Mouse (Mus musculus) liver, embryonic 14.5 days (tissue): ENCODE results near the gene Bbc3. TPM values are rescaled to one million over a fixed set of nuclear protein-coding genes. Genes with fewer than 3 reads are reported as not detected.

Experiments
- ATAC-seq: fragments of 200-750 bp; cut with Nextera tagmentation; 2 replicates; pipeline ENCODE4 v1.8.0; 2017; ENCODE audit warnings: moderate number of reproducible peaks, mild to moderate bottlenecking, moderate library complexity; ENCODE audit not compliant: insufficient read depth
- DNase-seq, 3 experiments: peaks; one replicate each; pipeline ENCODE4 v3.0.0-alpha.2; 2012 to 2013; ENCODE audit warnings: low read depth in 3 of 3, low spot score in 3 of 3
- H3K27ac ChIP-seq: fragments of 300-500 bp; sonication (generic); 2 replicates; pipeline ENCODE4 v1.5.1; 2014; ENCODE audit warnings: moderate library complexity, mild to moderate bottlenecking, control low read depth, inconsistent platforms
- H3K27me3 ChIP-seq: fragments of 300-500 bp; sonication (generic); 2 replicates; pipeline ENCODE4 v1.6.1; 2014; ENCODE audit warnings: mild to moderate bottlenecking, low read length, moderate library complexity; ENCODE audit not compliant: control insufficient read depth, insufficient read depth
- H3K36me3 ChIP-seq: fragments of 300-500 bp; sonication (generic); replicated peaks from 2 replicates; pipeline ENCODE4 v1.6.1; 2014; ENCODE audit warnings: low read depth; ENCODE audit not compliant: control insufficient read depth, insufficient read depth
- H3K4me1 ChIP-seq, 2 experiments: fragments of 200-500 bp in 1 of 2; fragments of 300-500 bp in 1 of 2; sonication (generic) in 1 of 2; replicated peaks; 2 replicates each; pipeline ENCODE4 v1.6.1; 2012 to 2014; ENCODE audit warnings: antibody characterized with exemption in 1 of 2, inconsistent platforms in 1 of 2, low read length in 1 of 2; ENCODE audit not compliant: control insufficient read depth in 2 of 2, insufficient read depth in 2 of 2
- H3K4me2 ChIP-seq: fragments of 300-500 bp; sonication (generic); 2 replicates; pipeline ENCODE4 v1.6.1; 2014; ENCODE audit warnings: low read depth, mild to moderate bottlenecking, control low read depth, moderate library complexity
- H3K4me3 ChIP-seq, 2 experiments: fragments of 200-500 bp in 1 of 2; fragments of 300-500 bp in 1 of 2; sonication (generic) in 1 of 2; 2 replicates each; pipeline ENCODE4 v1.5.1; 2012 to 2014; ENCODE audit warnings: low read depth in 2 of 2, low read length in 2 of 2, mild to moderate bottlenecking in 2 of 2, control low read depth in 1 of 2, inconsistent platforms in 1 of 2, moderate library complexity in 1 of 2; ENCODE audit not compliant: insufficient read depth in 1 of 2
- H3K9ac ChIP-seq: fragments of 300-500 bp; sonication (generic); replicated peaks from 2 replicates; pipeline ENCODE4 v1.6.1; 2014; ENCODE audit warnings: mild to moderate bottlenecking, control low read depth, moderate library complexity
- H3K9me3 ChIP-seq: fragments of 300-500 bp; sonication (generic); 2 replicates; pipeline ENCODE4 v1.6.1; 2016; ENCODE audit warnings: low read length, mixed read lengths; ENCODE audit not compliant: control insufficient read depth
- CTCF ChIP-seq: IDR thresholded peaks from 2 replicates; pipeline ENCODE4 v1.5.1; 2016; ENCODE audit warnings: antibody characterized with exemption, low read depth, control low read depth
- EP300 ChIP-seq: IDR thresholded peaks from 2 replicates; pipeline ENCODE4 v1.6.1; 2016; ENCODE audit warnings: antibody characterized with exemption, low read depth
- WGBS: fragments of 180-500 bp; shearing (Covaris S2); extraction: QIAGEN DNeasy Blood & Tissue Kit; methylation state at CpG from one replicate; pipeline ENCODE4 v1.1.7; 2014; ENCODE audit not compliant: insufficient replicate concordance; 5-methylcytosine and 5-hydroxymethylcytosine counted together
- polyA plus RNA-seq, 2 experiments: library from polyadenylated mRNA; depleted of rRNA in 1 of 2; stranded (reverse) in 1 of 2; unstranded in 1 of 2; fragments of >200 nt; fragmentation: Nextera tagmentation in 1 of 2; extraction: Ambion mirVana in 1 of 2; gene quantifications; 2 replicates each; pipeline versions ENCODE4 v1.2.1 to v1.2.3; 2012 to 2014

Bbc3 gene
- polyA plus RNA-seq, 2 experiments: 2.0 to 3.8 TPM

DNA sequence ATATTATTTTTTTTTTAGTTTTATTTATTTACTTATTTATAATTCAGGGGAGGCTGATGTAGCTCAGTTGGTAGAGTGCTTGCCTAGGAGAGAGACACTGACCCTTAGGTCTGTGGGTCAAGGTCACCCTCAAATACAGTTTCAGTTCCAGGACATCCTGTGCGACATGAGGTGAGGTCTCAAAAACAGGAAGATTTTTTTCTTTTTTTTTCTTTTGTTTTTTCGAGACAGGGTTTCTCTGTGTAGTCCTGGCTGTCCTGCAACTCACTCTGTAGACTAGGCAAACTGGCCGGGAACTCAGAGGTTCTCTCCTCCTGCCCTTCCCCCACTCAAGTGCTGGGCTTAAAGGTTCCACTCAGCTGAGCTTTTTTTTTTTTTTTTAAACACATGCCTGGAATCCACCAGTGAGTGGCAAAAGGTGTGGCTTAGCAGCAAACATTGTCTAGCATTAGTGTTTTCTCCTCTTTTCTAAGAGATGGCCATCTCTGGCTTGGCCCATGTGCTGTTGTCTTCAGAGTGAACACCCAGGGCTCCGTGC, 7.1 kb downstream of the Bbc3 start:
- H3K27me3 ChIP-seq: peaks cover 10% of the 10 kb centered on the region
- H3K4me2 ChIP-seq: no peak overlapping the region
- ATAC-seq (no peak), DNase-seq (no peak)
- no peaks in the 10 kb centered on the region; the same call in 1 of the 2 replicates for H3K36me3 ChIP-seq
- H3K9me3 ChIP-seq: no peaks in the 10 kb centered on the region
- H3K4me3 ChIP-seq: no peak overlapping the region
- no peak for TF ChIP-seq EP300
- no peak for TF ChIP-seq CTCF
- H3K9ac ChIP-seq: no peak overlapping the region
- peaks cover 34 to 36% of the 10 kb centered on the region in 2 experiments for H3K4me1 ChIP-seq
- 43% methylated on average over 4 of the region's 4 CpGs for WGBS
- H3K27ac ChIP-seq: no peak overlapping the region

DNA sequence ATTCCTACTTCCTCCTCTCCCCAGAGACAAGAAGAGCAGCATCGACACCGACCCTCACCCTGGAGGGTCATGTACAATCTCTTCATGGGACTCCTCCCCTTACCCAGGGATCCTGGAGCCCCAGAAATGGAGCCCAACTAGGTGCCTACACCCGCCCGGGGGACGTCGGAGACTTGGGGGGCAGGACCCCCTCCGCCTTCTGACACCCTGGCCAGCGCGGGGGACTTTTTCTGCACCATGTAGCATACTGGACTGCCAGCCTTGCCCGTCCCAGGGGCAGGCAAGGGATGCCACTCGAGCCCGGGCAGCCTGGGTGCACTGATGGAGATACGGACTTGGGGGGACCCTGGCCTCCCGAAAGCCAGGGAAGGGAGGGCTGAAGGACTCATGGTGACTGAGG, 8.9 kb downstream of the Bbc3 start:
- no peak overlapping the region for H3K27ac ChIP-seq
- H3K4me1 ChIP-seq: peaks cover 24 to 28% of the 10 kb centered on the region in 2 experiments
- peaks cover 6% of the 10 kb centered on the region for H3K27me3 ChIP-seq
- H3K9me3 ChIP-seq: no peaks in the 10 kb centered on the region
- no peak overlapping the region for H3K4me3 ChIP-seq
- DNase-seq: no peak
- TF ChIP-seq CTCF (no peak), EP300 (no peak)
- WGBS: 78% methylated on average over 14 of the region's 14 CpGs
- H3K4me2 ChIP-seq: no peak overlapping the region
- ATAC-seq: no peak
- H3K9ac ChIP-seq: no peak overlapping the region
- no peaks in the 10 kb centered on the region; the same call in 1 of the 2 replicates for H3K36me3 ChIP-seq

DNA sequence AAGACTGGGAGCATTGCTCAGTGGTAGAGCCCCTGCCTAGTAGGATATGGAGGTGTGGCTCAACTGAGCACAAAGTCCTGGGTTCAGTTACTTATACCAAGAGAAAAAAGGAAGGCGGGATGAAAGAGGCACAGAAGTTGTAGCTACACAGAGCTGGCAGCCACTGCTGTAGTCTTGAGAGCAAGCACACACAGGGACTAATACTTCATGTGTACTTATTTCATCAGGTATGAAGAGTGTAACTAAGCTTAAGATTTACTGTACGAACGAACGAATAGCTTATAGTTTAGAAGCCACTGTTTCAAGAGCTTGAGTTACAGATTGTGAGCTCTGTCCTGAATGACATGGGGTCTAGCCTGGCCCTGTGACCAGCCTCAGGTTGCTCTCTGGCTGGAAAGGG, 11.0 kb downstream of the Bbc3 start:
- ATAC-seq (no peak), DNase-seq (no peak)
- Histone ChIP-seq H3K4me3 (no peak overlapping the region), H3K4me2 (no peak overlapping the region), H3K4me1 (peaks cover 10 to 13% of the 10 kb centered on the region in 2 experiments), H3K9ac (no peak overlapping the region), H3K9me3 (no peaks in the 10 kb centered on the region), H3K36me3 (no peaks in the 10 kb centered on the region; the same call in 1 of the 2 replicates), H3K27me3 (no peaks in the 10 kb centered on the region), H3K27ac (no peak overlapping the region)
- WGBS: 81% methylated on average over 4 of the region's 4 CpGs
- TF ChIP-seq CTCF (no peak), EP300 (no peak)

DNA sequence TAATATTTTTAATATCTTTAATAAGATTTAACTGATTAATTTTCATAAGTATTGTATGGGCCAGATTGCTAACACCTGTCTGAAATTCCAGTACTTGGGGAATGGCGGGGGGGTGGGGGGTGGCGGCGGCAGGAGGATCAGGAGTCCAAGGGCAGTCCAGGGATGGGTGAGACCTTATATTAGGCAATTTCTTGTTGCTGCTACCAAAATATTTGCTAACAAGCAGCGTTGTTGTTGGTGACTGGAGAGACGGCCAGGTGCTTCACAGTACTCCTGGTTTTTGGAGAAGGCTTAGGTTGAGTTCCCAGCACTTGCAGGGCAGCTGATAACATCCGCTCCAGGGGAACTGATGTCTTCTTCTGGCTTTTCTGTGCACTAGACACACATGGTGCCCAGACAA, 12.3 kb downstream of the Bbc3 start:
- Histone ChIP-seq H3K4me2 (no peak overlapping the region), H3K27ac (no peak overlapping the region), H3K4me1 (peaks cover under 1 to 3% of the 10 kb centered on the region in 2 experiments; a peak in 3 of 4 replicates), H3K27me3 (no peaks in the 10 kb centered on the region), H3K9me3 (no peaks in the 10 kb centered on the region), H3K4me3 (no peak overlapping the region), H3K36me3 (no peaks in the 10 kb centered on the region; the same call in 1 of the 2 replicates), H3K9ac (no peak overlapping the region)
- DNase-seq (no peak), ATAC-seq (no peak)
- 72% methylated on average over 6 of the region's 6 CpGs for WGBS
- TF ChIP-seq CTCF: no peak
- no peak for TF ChIP-seq EP300

DNA sequence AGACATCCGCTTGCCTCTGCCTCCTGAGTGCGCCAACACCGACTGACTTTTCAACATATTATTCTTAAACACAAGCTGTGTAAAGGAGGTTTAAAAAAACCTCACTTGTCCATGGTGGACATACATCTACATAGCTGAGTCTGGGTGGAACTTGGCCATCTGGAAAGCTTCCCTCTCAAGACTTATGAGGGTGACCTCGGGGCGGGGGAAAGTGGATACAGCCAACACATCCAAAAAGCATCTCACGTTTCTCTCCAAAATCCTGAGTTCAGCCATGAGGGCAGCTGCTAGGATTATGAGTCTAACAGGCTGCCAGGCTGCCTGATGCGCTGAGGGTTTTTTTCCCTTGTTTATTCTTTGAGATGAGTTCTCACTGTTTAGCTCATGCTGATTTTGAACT, 16.5 kb downstream of the Bbc3 start:
- Histone ChIP-seq H3K9ac (no peak overlapping the region), H3K4me1 (peaks cover 3 to 4% of the 10 kb centered on the region in 2 experiments; a peak in 2 of 4 replicates), H3K9me3 (no peaks in the 10 kb centered on the region), H3K27me3 (no peaks in the 10 kb centered on the region), H3K27ac (no peak overlapping the region), H3K4me2 (no peak overlapping the region), H3K4me3 (no peak overlapping the region), H3K36me3 (peaks cover 23% of the 10 kb centered on the region)
- 87% methylated on average over 7 of the region's 7 CpGs for WGBS
- DNase-seq: no peak
- TF ChIP-seq CTCF (no peak), EP300 (no peak)
- no peak for ATAC-seq
